Mouse (Mus musculus): ENCODE data around the gene Lrrn2. TPM values are rescaled to one million over a fixed set of nuclear protein-coding genes. Genes with fewer than 3 reads are reported as not detected.

Lrrn2 gene
- polyA plus RNA-seq, 1 experiment from 2014 or later: 3.1 TPM

DNA sequence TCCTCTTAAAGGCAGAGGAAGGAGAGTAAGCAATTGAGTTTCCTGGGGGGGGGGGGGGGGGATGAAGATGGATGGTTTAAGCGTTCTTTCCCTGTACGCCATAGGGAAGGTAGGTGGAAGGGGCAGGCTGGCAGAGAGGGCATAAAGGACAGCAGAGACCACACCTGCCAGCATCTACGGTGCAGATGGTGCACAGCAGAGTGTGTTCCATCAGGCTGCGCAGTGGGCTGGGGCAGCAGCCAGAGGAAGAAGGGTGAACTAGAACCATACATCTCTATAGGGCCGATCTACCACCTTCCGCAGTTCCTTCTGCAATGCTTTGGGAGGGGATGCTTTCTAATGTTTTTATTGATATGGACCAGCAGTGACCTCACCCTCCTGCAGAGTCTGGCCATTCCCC is 19.0 kb downstream of the Lrrn2 start:
- Histone ChIP-seq H3K4me1 (ENCODE audit: control insufficient read depth, insufficient read depth, low read length) (no peaks in the 10 kb centered on the region), H3K4me2 (ENCODE audit: low read depth, low read length) (no peak overlapping the region), H3K9ac (ENCODE audit: low read length) (no peak overlapping the region), H3K4me3 (replicated peaks; ENCODE audit: low read length) (no peak overlapping the region), H3K36me3 (ENCODE audit: control insufficient read depth, insufficient read depth, low read length) (no peaks in the 10 kb centered on the region), H3K27me3 (ENCODE audit: control insufficient read depth, insufficient read depth, low read length) (no peaks in the 10 kb centered on the region), H3K27ac (ENCODE audit: low read length) (no peak overlapping the region), H3K9me3 (replicated peaks; ENCODE audit: control insufficient read depth, low read length) (no peaks in the 10 kb centered on the region)
- no peak for ATAC-seq (ENCODE audit: insufficient read depth, low FRiP score)
- WGBS: 87% methylated on average over 6 of the region's 6 CpGs

GRCm38 (mm10) chr1:132899626-132900025 is 19.6 kb downstream of the Lrrn2 start:
- no peaks in the 10 kb centered on the region for H3K9me3 ChIP-seq (replicated peaks; ENCODE audit: control insufficient read depth, low read length)
- H3K4me1 ChIP-seq (ENCODE audit: control insufficient read depth, insufficient read depth, low read length): no peaks in the 10 kb centered on the region
- H3K9ac ChIP-seq (ENCODE audit: low read length): no peak overlapping the region
- 70% methylated on average over 7 of the region's 7 CpGs for WGBS
- no peak overlapping the region for H3K4me2 ChIP-seq (ENCODE audit: low read depth, low read length)
- no peak for ATAC-seq (ENCODE audit: insufficient read depth, low FRiP score)
- H3K4me3 ChIP-seq (replicated peaks; ENCODE audit: low read length): no peak overlapping the region
- no peaks in the 10 kb centered on the region for H3K36me3 ChIP-seq (ENCODE audit: control insufficient read depth, insufficient read depth, low read length)
- H3K27ac ChIP-seq (ENCODE audit: low read length): no peak overlapping the region
- H3K27me3 ChIP-seq (ENCODE audit: control insufficient read depth, insufficient read depth, low read length): no peaks in the 10 kb centered on the region

GRCm38 (mm10) chr1:132900945-132901344 is 20.9 kb downstream of the Lrrn2 start:
- Histone ChIP-seq H3K9me3 (replicated peaks; ENCODE audit: control insufficient read depth, low read length) (no peaks in the 10 kb centered on the region), H3K4me2 (ENCODE audit: low read depth, low read length) (no peak overlapping the region), H3K4me3 (replicated peaks; ENCODE audit: low read length) (no peak overlapping the region), H3K36me3 (ENCODE audit: control insufficient read depth, insufficient read depth, low read length) (no peaks in the 10 kb centered on the region), H3K9ac (ENCODE audit: low read length) (no peak overlapping the region), H3K4me1 (ENCODE audit: control insufficient read depth, insufficient read depth, low read length) (no peaks in the 10 kb centered on the region), H3K27me3 (ENCODE audit: control insufficient read depth, insufficient read depth, low read length) (no peaks in the 10 kb centered on the region), H3K27ac (ENCODE audit: low read length) (no peak overlapping the region)
- WGBS: 74% methylated on average over 5 of the region's 5 CpGs
- no peak for ATAC-seq (ENCODE audit: insufficient read depth, low FRiP score)

DNA sequence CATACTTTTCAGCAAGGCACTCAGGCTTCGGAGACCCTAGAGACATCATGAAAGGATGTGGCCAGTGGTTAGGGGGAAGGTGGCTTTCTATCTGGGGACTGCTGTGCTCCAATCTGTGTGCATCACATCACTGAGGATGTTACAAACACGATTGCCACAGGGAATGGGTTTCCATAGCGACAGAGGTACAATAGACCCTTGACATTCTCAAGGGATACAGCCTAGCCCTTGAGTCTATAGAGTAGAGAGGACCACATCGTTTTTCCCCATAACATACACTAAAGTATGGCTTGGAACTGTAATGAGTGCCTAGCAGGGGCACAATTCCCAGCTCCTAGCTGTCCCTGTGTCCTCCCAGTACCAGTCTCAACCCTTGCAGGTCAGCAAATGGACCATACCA is 23.4 kb downstream of the Lrrn2 start:
- Histone ChIP-seq H3K4me2 (ENCODE audit: low read depth, low read length) (no peak overlapping the region), H3K4me1 (ENCODE audit: control insufficient read depth, insufficient read depth, low read length) (no peaks in the 10 kb centered on the region), H3K9me3 (replicated peaks; ENCODE audit: control insufficient read depth, low read length) (no peaks in the 10 kb centered on the region), H3K27ac (ENCODE audit: low read length) (no peak overlapping the region), H3K27me3 (ENCODE audit: control insufficient read depth, insufficient read depth, low read length) (no peaks in the 10 kb centered on the region), H3K36me3 (ENCODE audit: control insufficient read depth, insufficient read depth, low read length) (no peaks in the 10 kb centered on the region), H3K4me3 (replicated peaks; ENCODE audit: low read length) (no peak overlapping the region), H3K9ac (ENCODE audit: low read length) (no peak overlapping the region)
- 63% methylated on average over 4 of the region's 4 CpGs for WGBS
- ATAC-seq (ENCODE audit: insufficient read depth, low FRiP score): no peak

DNA sequence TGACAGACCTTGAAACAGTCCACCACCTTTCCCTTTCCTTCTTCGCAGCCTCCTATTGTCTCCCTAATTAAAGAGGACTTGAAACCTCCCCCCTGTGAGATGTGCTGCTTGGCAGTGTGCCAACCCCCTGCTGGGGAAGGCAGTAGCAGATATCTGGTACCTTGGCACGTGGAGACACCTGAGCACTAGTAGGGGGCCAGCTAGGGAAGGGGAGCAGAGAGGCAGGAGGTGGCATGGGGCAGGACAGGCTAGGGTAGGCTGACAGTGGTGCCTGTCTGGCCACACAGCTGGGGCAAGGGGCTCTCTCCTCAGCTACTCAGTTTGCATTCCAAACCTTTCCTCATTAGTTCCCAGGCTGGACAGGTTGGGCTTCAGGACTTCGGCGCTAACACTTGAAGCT is 29.0 kb downstream of the Lrrn2 start:
- no peak overlapping the region for H3K9ac ChIP-seq (ENCODE audit: low read length)
- no peak overlapping the region for H3K27ac ChIP-seq (ENCODE audit: low read length)
- no peak overlapping the region for H3K4me2 ChIP-seq (ENCODE audit: low read depth, low read length)
- no peaks in the 10 kb centered on the region for H3K27me3 ChIP-seq (ENCODE audit: control insufficient read depth, insufficient read depth, low read length)
- H3K36me3 ChIP-seq (ENCODE audit: control insufficient read depth, insufficient read depth, low read length): no peaks in the 10 kb centered on the region
- no peak for ATAC-seq (ENCODE audit: insufficient read depth, low FRiP score)
- H3K4me1 ChIP-seq (ENCODE audit: control insufficient read depth, insufficient read depth, low read length): no peaks in the 10 kb centered on the region
- no peaks in the 10 kb centered on the region for H3K9me3 ChIP-seq (replicated peaks; ENCODE audit: control insufficient read depth, low read length)
- H3K4me3 ChIP-seq (replicated peaks; ENCODE audit: low read length): no peak overlapping the region
- 64% methylated on average over 4 of the region's 4 CpGs for WGBS

DNA sequence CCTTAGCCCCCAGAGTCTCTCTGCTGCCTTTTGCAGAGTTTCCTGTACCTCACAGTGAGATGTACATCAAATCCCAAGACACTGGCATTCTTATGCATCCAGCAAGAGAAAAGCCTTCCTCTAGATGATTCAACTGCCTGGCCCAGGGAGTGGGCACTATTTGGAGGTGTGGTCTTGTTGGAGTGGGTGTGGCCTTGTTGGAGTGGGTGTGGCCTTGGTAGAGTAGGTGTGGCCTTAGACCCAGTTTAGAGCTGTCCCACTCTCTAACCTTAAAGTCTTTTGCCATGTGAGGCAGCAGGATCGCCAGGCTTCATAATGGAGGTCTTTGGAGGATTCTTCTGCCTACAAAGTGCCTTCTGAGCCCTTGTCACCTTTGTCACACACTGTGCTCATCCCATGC is 29.9 kb downstream of the Lrrn2 start:
- Histone ChIP-seq H3K4me3 (replicated peaks; ENCODE audit: low read length) (no peak overlapping the region), H3K4me1 (ENCODE audit: control insufficient read depth, insufficient read depth, low read length) (no peaks in the 10 kb centered on the region), H3K4me2 (ENCODE audit: low read depth, low read length) (no peak overlapping the region), H3K27me3 (ENCODE audit: control insufficient read depth, insufficient read depth, low read length) (no peaks in the 10 kb centered on the region), H3K9me3 (replicated peaks; ENCODE audit: control insufficient read depth, low read length) (no peaks in the 10 kb centered on the region), H3K9ac (ENCODE audit: low read length) (no peak overlapping the region), H3K27ac (ENCODE audit: low read length) (no peak overlapping the region), H3K36me3 (ENCODE audit: control insufficient read depth, insufficient read depth, low read length) (no peaks in the 10 kb centered on the region)
- 96% methylated on average over 1 of the region's 1 CpGs for WGBS
- ATAC-seq (ENCODE audit: insufficient read depth, low FRiP score): no peak

- Histone ChIP-seq H3K9ac (ENCODE audit: low read length) (no peak overlapping the region), H3K9me3 (replicated peaks; ENCODE audit: control insufficient read depth, low read length) (no peaks in the 10 kb centered on the region), H3K36me3 (ENCODE audit: control insufficient read depth, insufficient read depth, low read length) (no peaks in the 10 kb centered on the region), H3K27me3 (ENCODE audit: control insufficient read depth, insufficient read depth, low read length) (no peaks in the 10 kb centered on the region), H3K27ac (ENCODE audit: low read length) (no peak overlapping the region), H3K4me1 (ENCODE audit: control insufficient read depth, insufficient read depth, low read length) (no peaks in the 10 kb centered on the region), H3K4me3 (replicated peaks; ENCODE audit: low read length) (no peak overlapping the region), H3K4me2 (ENCODE audit: low read depth, low read length) (no peak overlapping the region)
- WGBS: 64% methylated on average over 11 of the region's 11 CpGs
- ATAC-seq (ENCODE audit: insufficient read depth, low FRiP score): no peak
Observed at GRCm38 (mm10) chr1:132910414-132911041, 30.5 kb downstream of the Lrrn2 start.

DNA sequence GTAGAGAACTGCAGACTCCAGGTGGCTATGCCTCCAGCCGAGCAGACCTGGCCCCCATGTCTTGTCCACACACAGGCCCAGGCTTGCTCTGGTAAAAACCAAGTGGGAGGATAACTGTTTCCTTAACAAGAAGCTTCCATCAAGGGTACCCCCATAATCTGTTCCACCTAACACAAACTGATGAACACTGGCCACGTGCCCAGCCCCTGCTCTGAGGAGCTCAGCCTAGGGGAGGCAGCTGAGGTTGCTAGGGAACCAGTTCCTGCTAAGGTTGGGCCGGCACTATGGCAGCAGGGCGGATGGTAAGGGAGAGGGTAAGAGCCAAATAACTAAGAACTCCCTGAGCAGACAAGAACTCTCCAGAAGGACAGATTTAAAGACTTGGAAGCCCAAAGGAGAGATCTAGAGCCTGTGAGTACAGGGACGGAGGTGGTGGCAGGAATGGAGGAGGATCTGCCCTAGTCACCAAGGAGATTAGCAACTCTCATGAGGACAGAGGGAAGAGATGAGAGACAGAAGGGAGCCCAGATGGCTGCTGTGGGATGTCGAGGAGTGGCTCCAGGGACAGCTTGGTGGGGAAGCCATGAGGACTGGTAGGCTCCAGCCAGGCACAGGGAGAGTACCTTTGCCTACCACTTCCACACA is 35.9 kb downstream of the Lrrn2 start:
- Histone ChIP-seq H3K36me3 (ENCODE audit: control insufficient read depth, insufficient read depth, low read length) (no peaks in the 10 kb centered on the region), H3K4me1 (ENCODE audit: control insufficient read depth, insufficient read depth, low read length) (peaks cover 5% of the 10 kb centered on the region; the same call in 1 of the 2 replicates), H3K9me3 (replicated peaks; ENCODE audit: control insufficient read depth, low read length) (no peaks in the 10 kb centered on the region), H3K27ac (ENCODE audit: low read length) (no peak overlapping the region), H3K9ac (ENCODE audit: low read length) (no peak overlapping the region), H3K27me3 (ENCODE audit: control insufficient read depth, insufficient read depth, low read length) (no peaks in the 10 kb centered on the region), H3K4me2 (ENCODE audit: low read depth, low read length) (no peak overlapping the region), H3K4me3 (replicated peaks; ENCODE audit: low read length) (no peak overlapping the region)
- ATAC-seq (ENCODE audit: insufficient read depth, low FRiP score): no peak
- WGBS: 47% methylated on average over 6 of the region's 6 CpGs

DNA sequence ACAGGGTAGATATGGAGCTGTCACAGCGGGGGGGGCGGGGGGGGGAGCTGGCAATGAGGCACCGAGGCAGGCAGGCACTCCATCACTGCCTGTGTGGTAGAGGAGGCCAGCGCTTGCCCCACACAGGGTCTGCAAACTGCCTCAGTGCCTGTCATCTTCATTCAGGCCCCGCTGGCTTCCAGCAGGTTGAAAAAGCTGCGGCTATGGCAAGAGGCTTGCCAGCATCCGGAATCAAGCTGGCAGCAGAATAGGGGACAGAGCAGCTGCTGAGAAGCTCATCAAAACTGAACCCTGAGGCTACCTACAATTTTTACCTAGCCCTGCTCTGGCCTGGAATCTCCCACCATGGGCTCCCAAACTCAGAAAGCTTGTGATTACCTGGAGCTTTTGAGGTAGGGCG is 37.5 kb downstream of the Lrrn2 start:
- Histone ChIP-seq H3K4me3 (replicated peaks; ENCODE audit: low read length) (no peak overlapping the region), H3K4me2 (ENCODE audit: low read depth, low read length) (no peak overlapping the region), H3K4me1 (ENCODE audit: control insufficient read depth, insufficient read depth, low read length) (peaks cover 5% of the 10 kb centered on the region; the same call in 1 of the 2 replicates), H3K27me3 (ENCODE audit: control insufficient read depth, insufficient read depth, low read length) (no peaks in the 10 kb centered on the region), H3K9me3 (replicated peaks; ENCODE audit: control insufficient read depth, low read length) (no peaks in the 10 kb centered on the region), H3K9ac (ENCODE audit: low read length) (no peak overlapping the region), H3K27ac (ENCODE audit: low read length) (no peak overlapping the region), H3K36me3 (ENCODE audit: control insufficient read depth, insufficient read depth, low read length) (no peaks in the 10 kb centered on the region)
- ATAC-seq (ENCODE audit: insufficient read depth, low FRiP score): no peak
- 12% methylated on average over 8 of the region's 8 CpGs for WGBS
